Mouse (Mus musculus): ENCODE measurements around the gene Gm13023.
"Not testable (repeated sequence)": the region's sequence is repeated elsewhere in the genome, so short reads cannot be mapped to it uniquely, and the experiment has no call there.

The Gm13023 gene

DNA sequence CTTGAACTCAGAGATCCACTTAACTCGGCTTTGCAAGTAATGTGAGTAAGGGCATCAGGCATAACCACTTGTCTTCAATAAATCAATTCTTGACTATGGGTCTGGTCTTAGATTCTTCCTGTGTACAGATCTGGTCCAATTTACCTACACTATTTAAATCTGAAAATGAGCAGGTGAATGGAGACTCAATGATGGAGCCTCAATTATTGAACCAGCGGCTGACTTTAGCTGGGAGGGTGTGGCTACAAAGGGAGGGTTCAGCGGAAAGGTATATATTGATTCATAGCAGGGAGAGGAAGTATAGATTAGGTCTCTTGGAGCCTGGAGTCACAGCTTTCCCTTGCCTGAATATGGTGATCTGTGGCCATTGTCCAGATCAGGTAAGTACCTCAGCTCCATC is at the start of gene Gm13023:
Gene Gm13023 (plus strand): TSS at position 301 of the 400 bp plus-strand sequence.
- DNase-seq (ENCODE audit: low spot score in 2 of 2), result not testable (repeated sequence)

DNA sequence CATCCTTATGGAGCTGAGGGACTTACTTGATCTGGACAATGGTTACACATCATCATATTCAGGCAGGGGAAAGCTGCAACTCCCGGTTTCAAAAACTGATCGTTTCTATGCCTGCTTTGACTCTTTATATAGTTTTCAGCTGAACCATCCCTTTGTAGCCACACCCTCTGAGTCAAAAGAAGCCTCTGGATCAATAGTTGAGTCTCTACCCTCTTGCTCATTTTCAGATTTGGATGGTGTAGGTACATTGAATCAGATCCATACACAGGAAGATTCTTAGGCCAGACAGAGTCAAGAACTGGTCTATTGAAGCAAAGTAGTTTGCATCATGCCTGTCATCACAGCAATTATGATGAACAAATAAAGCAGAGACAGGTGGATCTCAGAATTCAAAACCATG is 26.8 kb downstream of the Gm13023 start, which contains the start of gene Gm13084:
Gene Gm13084 (minus strand): TSS at position 101 of the 400 bp plus-strand sequence.
- DNase-seq (ENCODE audit: low spot score in 2 of 2), result no peak

All from spleen, postnatal 4 days (tissue).